Mouse (Mus musculus): ENCODE measurements around the gene Kpna7.

DNA sequence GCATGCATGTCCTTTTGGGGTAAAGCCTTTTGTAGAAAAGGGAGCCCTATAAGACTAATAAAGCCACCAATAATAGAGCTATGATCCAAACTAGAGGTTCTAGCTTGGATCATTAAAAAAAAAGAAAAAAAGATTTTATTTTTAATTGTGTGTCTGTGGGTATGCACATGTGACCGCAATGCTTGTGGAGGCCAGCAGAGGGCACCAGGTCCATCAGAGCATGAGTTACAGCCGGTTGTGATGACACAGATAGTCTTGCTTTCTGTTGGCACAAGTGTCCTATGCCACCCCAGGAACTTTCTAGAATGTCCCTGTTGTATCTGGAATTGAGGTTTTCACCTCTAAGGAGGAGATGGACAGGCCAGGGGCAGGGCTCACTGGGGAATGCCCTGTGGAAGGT lies 35.6 kb upstream of the Kpna7 start:
- TF ChIP-seq POLR2A (IDR thresholded peaks at IDR 0.05; ENCODE audit: low read depth, low read length) (no peak), CTCF (IDR thresholded peaks at IDR 0.05; ENCODE audit: borderline replicate concordance, insufficient read depth, low read length) (peak; percentile 42; the same call in 1 of the 2 replicates)

Data from embryonic fibroblast, embryonic 13.5 days (primary cell).